Mouse (Mus musculus) kidney, postnatal 10 days (tissue): ENCODE measurements around the gene Lrrc14b.

Source experiments
- DNase-seq: peaks from one replicate; pipeline ENCODE4 v3.0.0; 2021; ENCODE audit warnings: mixed read lengths

Lrrc14b gene

GRCm38 (mm10) chr13:74363859-74364235, at the start of gene Lrrc14b:
Lrrc14b (minus strand) TSS chr13:74364005.
- DNase-seq: peak; percentile 23

GRCm38 (mm10) chr13:74399298-74399839, 35.6 kb upstream of the Lrrc14b start, which contains the start of gene Ftl1-ps1:
Ftl1-ps1 (plus strand) TSS chr13:74399694.
- peak; percentile 35 for DNase-seq

GRCm38 (mm10) chr13:74391156-74391555, 27.4 kb upstream of the Lrrc14b start:
- DNase-seq: no peak

GRCm38 (mm10) chr13:74390371-74390990, 26.7 kb upstream of the Lrrc14b start, which contains the start of gene Zfp72:
Zfp72 (minus strand) TSS chr13:74390836.
- peak; percentile 85 for DNase-seq

- no peak for DNase-seq
Measured at GRCm38 (mm10) chr13:74389730-74390129, 25.9 kb upstream of the Lrrc14b start.

GRCm38 (mm10) chr13:74382289-74382688, 18.5 kb upstream of the Lrrc14b start:
- no peak for DNase-seq

- no peak for DNase-seq
Measured at GRCm38 (mm10) chr13:74381533-74382276, 17.9 kb upstream of the Lrrc14b start.

- peak; percentile 15 for DNase-seq
Measured at GRCm38 (mm10) chr13:74363176-74363858, 488 bp downstream of the Lrrc14b start.

- DNase-seq: no peak
Measured at GRCm38 (mm10) chr13:74362218-74362617, 1.6 kb downstream of the Lrrc14b start.

- DNase-seq: no peak
Measured at GRCm38 (mm10) chr13:74356491-74356890, 7.3 kb downstream of the Lrrc14b start.

- no peak for DNase-seq
Measured at GRCm38 (mm10) chr13:74350435-74350906, 13.3 kb downstream of the Lrrc14b start.

GRCm38 (mm10) chr13:74349566-74350434, 14.0 kb downstream of the Lrrc14b start, which contains the start of the genes Sdha and Ccdc127:
Sdha (minus strand) TSS chr13:74350280.
Ccdc127 (plus strand) TSS chr13:74350309.
- DNase-seq: peak; percentile 97

GRCm38 (mm10) chr13:74341036-74341435, 22.8 kb downstream of the Lrrc14b start:
- peak; percentile 61 for DNase-seq

GRCm38 (mm10) chr13:74329321-74329720, 34.5 kb downstream of the Lrrc14b start:
- DNase-seq: no peak

GRCm38 (mm10) chr13:74317170-74317849, 46.5 kb downstream of the Lrrc14b start, which contains the start of gene Pdcd6:
Pdcd6 (minus strand) TSS chr13:74317580.
- DNase-seq: peak; percentile 95

- no peak for DNase-seq
Measured at GRCm38 (mm10) chr13:74316789-74317169, 47.0 kb downstream of the Lrrc14b start.

GRCm38 (mm10) chr13:74316386-74316785, 47.4 kb downstream of the Lrrc14b start:
- DNase-seq: no peak

GRCm38 (mm10) chr13:74314616-74315015, 49.2 kb downstream of the Lrrc14b start:
- no peak for DNase-seq
